Mouse (Mus musculus): ENCODE measurements around the gene Hus1. TPM values are rescaled to one million over a fixed set of nuclear protein-coding genes. Genes with fewer than 3 reads are reported as not detected.

The Hus1 gene
- polyA plus RNA-seq (2012; rRNA removed) = 18.6 and 23.4 TPM in 2 replicates

GRCm38 (mm10) chr11:9010853-9011339, at the start of gene Hus1:
Gene Hus1 (minus strand): TSS chr11:9011191.

GRCm38 (mm10) chr11:9048703-9049060, 37.7 kb upstream of the Hus1 start, which contains the start of gene Sun3:
Gene Sun3 (minus strand): TSS chr11:9048991.

DNA sequence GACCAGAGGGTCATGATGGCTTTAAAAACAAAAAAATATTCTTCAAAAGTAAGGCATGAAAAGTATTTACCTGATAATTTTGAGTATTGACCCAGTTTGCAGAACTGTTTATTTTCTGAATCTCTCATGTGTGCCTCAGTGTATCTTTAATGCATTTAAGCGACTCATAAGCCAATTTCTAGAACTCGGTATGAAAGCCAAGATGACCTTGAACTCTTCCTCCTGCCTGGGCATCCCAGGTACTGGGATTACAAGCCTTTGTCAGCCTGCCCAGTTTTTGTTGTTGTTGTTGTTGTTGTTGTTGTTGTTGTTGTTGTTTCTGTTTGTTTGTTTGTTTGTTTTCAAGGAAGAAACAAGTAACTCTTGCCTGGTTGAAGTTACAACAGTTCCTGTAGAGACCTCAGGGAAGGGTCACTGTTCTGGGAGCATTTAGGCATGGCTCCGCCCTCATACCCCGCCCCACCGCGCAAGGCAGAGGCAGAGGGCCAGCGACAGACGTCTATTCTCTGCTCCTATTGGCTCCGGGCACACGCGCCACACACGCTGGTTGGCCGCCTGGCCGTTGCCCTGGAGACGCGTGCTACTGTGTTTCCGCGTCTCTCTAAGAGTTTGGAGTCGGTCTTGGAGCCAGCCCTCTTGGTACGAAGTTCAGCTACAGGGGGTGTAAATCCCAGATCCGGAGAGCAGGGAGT, 37.2 kb upstream of the Hus1 start, which contains the start of gene Gm11992:
TSS of gene Gm11992 (plus strand) at position 584 of the 692 bp plus-strand sequence.

DNA sequence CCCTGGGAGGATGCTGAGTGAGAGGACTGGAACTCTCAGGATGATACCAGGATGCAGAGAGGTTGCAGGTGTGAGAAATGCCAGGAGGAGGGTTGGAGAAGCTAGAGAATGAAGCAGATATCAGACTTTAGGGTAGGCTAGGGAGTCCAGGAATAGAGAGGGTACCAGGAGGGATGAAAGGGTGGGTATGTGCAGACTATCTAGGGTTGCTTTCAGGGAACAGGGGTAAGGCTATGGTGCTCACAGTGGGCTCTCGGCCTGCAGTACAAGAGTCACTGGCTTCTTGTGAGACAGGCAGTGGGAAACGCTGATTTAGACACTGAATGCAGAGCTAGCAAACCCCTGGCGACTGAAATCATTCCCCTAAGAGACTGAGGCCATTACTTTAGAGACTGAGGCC, 37.8 kb downstream of the Hus1 start, which contains the start of gene Pkd1l1:
TSS of gene Pkd1l1 (minus strand) at position 101 of the 400 bp plus-strand sequence.

Other genes with a start within 250 kb of the Hus1 start
- 0.07 and 0.11 TPM in 2 replicates for gene Pkd1l1, start 37.9 kb downstream of the Hus1 start, polyA plus RNA-seq (2012; rRNA removed)
- gene Gm11992, start 37.4 kb upstream of the Hus1 start, polyA plus RNA-seq (2012; rRNA removed) = 0.31 and 0.37 TPM in 2 replicates
- 0.05 TPM in 1 of 2 replicates, not detected in the other for gene Sun3, start 37.8 kb upstream of the Hus1 start, polyA plus RNA-seq (2012; rRNA removed)
- gene Upp1, start 106.9 kb upstream of the Hus1 start, polyA plus RNA-seq (2012; rRNA removed) = 4.9 and 6.6 TPM in 2 replicates
- gene Abca13, start 180.8 kb upstream of the Hus1 start, polyA plus RNA-seq (2012; rRNA removed) = 0.01 and 0.04 TPM in 2 replicates